Mouse (Mus musculus) MEL-GATA-1-ER (cell line): ENCODE results near the gene Slc12a1.

ENCODE experiments used
- DNase-seq: peaks from one replicate; pipeline ENCODE4 v3.0.0-alpha.2; 2012; ENCODE audit warnings: low read depth; ENCODE audit errors: extremely low read depth

The Slc12a1 gene

DNA sequence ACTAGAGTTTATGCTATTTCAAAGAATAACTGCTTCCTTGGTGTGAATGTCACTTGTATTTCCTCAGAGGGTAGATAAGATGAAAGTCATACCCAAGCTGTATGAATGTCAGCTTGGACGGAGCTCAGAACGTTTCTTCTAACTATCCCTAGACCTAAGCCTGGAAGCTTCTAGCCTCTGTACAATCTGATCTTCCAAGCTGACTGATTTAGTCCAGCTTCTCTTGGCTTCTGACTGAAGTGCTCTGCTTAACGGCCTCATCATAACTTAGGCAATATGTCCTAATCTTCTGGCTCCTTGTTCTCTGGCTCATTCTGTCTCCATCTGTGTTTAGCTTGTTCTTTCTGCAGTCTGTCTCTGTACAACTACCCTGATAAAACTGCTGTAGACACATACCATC lies 102.3 kb downstream of the Slc12a1 start:
- no peak for DNase-seq

DNA sequence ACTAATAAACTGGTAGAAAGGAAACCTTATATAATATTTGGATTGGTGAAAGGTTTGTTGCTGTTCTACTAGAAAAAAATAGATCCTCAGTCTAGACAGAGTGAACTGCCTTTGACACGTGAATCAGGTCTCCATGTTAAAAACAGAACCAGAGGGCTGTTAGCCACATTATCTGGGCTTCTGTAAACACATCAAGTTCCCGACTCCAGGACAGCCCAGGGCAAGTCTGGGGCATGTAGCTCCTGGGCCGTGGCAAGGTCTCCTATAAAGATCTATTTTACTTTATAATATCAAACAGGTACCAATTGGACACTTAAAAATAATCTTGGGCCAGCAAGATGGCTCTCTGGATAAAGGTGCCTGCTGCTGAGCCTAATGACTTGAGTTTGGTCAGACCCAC lies 103.6 kb downstream of the Slc12a1 start:
- no peak for DNase-seq

DNA sequence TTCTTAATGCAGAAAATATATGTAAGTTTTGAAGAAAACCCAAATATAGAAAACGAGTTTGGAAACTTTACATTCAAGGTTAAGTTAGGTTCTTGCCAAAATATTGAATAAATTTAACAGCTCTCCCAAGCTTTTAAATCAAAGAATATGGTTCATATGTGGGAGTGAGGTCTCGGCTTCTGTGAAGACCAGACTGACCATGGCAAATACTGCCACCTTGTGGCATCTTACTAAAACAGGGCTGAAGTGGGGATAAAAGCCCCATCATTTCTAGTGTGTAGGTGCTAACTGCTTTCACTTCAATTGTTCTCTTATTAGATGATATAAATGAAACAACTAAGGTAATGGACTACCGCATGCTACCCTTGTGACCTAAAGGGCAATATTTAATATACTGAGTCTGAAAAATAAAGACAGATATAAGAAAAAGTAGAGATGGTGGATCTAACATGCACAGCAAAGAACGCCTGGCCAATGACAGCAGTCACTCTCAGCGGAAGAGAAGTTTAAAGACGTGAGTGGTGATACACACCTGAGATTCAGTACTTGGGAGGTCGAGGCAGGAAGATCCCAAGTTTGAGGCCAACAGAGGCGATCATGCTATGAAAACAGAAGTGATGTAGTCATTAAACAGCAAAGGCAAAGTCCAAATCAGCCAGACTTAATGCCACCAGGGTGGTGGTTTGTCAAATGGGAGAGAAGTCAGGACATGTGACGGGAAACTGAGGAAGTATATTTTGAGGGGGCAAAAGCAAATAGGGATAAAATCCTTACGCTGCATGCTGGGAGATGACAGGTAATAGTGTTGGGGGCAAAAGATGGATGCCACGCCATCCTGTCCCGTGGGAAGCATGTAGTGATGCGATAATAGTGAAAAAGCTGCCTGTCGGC lies 107.2 kb downstream of the Slc12a1 start:
- DNase-seq, result no peak

DNA sequence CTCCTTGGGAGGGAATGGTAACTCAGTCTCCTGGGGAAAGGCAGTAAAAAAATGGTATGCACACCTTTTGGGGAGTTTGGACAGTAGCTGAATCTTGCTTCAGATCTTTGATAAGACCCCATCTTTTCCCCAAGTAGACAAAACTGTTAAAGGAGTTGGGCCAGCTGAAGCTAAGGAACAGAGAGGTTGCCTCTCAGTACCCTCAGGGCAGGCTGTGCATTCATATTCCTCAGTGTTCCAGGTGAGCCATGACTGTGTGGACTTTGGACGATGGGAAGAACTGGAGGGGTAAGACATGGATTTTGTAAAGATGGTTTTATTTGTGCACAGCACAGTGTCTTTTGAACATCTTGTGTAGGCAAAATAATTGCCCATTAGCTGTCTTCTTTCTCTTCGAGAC lies 108.0 kb downstream of the Slc12a1 start:
- DNase-seq, result no peak

DNA sequence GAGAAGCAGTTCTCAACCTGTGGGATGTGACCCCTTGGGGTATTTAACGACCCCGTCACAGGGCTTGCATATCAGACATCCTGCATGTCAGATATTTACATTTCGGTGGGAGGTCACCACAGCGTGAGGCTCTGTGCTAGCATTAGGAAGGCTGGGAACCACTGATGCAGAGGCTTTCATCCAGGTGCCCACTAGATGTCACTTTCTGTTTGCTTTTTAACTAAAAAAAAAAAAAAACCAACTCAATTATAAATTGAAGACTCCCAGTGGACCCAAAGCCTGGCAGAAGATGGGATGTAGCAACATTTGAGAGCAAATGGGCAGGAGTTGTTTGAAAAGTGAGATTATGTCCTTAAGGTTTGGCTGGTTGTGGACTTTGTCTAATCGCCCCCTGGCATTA lies 110.8 kb downstream of the Slc12a1 start:
- no peak for DNase-seq

DNA sequence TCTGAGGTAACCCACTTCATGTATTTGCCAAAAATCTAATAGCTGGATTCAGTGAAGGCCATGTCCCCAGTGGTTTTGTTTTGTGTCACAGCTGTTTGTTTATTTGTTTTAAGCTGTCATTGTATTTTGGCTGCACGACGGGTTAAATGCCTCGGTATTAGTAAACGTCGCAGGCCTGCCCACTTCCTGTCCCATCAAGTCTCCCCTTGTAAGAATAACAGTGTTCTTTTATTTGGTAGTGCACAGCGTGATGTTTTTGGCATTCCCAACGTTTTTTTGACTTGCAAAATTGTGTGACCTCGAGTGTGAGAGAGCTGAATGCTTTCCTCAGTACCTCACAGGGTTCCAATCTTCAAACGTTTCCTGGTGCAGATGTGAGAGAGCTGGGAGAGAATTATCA lies 111.4 kb downstream of the Slc12a1 start:
- DNase-seq, result no peak

DNA sequence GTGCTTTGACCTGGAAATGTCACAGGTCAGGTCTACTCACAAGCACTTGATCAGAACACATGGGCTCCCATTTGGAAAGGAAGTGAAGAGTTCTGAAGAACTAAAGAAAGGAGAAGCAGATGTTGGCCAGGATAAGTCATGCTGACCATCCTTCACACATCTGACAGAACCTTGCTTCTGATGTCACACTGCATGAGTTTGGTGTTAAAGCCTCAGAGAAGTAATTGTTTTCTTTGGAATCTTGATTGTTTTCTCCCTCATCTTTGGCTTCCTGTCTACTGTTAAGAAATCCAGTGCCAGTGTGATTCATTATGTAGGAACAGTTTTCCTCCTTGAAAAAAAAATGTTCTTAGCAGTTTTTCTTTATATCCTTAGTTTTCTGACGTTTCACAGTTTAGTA lies 116.6 kb downstream of the Slc12a1 start:
- no peak for DNase-seq

DNA sequence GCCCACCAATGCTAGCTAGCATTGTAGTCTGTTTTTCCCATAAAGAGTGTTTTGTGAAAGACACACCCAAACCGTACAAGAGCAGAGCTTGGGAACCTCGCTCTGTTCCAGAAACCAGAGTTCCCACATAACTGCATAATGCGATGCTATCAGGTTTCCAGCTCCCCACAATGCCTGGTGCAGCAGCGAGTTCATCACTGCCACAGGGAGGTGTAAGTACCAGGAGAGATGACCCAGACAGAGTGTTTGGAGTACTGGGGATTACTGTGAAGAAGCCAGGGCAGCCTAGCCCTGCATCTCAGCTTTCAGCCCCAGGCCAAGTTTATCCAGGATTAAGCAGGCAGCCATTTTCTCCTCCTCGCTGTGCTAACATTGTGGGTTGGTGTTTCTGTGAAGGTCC lies 123.3 kb downstream of the Slc12a1 start:
- no peak for DNase-seq

DNA sequence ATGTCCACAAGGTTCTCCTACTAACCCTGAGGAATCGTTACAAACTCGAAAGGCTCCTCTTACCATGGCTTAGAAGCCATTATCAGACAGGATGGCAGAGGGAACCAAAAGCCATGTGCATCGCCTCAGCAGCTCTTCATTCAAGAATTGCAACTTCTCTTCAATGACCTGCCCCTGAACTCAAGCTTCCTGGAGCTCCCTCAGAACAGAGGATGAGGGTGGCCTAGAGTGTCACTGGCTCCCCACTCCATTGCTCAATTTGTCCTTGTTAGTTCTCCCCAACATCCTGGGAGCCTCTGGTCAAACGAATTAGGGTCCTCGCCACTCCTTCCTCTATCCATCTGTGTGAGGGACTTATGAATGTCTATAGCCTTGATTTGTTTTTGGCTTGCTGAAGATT lies 124.4 kb downstream of the Slc12a1 start:
- DNase-seq, result no peak

DNA sequence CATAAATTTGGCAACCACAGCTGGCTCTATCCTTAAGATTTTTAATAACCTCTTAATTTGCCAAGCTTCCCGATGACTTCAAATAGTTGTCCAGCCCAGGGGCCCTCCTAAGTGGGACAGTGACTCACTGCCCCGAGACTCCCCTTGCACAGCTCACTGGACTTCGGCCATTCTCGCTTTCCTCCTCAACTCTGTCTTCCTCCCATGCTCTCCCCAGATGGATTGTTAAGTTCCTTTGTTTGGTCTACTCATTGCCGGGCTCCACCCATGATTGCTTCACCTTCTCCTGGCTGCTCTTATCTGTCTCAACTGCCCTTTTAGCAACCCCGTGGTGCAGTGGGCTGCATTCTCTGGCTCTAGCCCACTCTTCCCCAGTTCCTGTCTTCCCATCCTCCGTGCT lies 126.2 kb downstream of the Slc12a1 start:
- DNase-seq, result no peak
